Mouse (Mus musculus): ENCODE data around the gene Nf2. TPM values are rescaled to one million over a fixed set of nuclear protein-coding genes. Genes with fewer than 3 reads are reported as not detected.
A peak's percentile ranks its signal among the peaks of the same experiment; 100 is the strongest.

Nf2 gene
- total RNA-seq, 2 experiments from 2014 or later = 50.7 to 59.7 TPM

DNA sequence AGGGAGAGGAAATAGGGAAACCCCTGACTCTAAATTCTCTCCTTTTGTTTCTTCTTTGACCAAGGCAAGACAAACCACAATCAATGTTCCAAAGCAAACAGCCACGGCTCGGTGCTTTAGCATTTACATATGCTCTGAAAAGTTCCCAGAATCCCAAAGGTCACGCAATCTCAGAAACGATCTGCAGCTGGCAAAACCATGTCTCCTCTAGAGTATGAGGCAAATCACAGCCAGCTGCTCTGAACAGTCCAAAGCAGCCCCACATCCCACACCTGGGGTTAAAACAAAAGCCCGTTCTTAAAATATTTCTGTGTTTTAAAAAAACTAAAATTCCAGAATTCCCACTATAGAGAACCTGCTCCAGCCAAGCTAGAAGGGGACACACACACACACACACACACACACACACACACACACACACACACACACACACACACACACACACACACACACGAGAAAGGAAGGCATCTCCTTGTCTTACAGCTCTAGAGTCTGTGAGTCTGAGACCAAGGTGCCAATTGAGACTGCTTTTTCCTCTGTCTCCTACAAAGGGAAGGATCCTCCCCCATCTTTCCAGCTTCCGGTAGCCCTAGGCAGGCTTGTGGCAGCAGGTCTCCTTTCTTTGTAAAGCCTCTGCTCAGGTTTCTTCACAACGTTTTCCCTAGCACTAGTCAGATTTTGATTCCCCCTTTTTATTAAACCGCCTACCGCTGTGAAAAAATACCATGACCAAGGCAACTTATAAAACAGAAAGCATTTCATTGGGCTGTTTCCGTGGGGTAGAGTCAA lies 12.7 kb upstream of the Nf2 start:
- Histone ChIP-seq H3K27ac (no peak overlapping the region), H3K4me3 (no peak overlapping the region)
- no peak for DNase-seq
- intact Hi-C loops (cut with DNase I) = no loop called here
- TF ChIP-seq CTCF (IDR thresholded peaks at IDR 0.05) = no peak

DNA sequence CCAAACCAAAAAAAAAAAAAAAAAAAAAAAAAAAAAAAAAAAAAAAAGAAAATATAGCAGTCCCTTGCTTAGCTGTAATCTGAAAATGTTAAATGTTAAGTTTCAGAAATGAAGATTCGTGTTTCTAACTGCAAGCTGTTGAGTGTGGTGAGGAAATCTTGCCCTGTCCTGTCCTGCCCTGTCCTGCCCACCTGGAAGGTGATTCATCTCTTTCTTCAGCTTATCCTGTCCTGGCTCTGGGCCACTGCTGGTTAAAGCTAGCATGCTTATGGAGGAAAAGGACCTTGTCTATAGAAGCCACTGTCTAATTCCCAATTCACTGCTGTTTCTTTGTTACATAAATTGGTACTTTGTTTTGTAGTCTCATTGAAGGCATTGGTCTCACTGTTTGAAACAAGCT lies 11.7 kb upstream of the Nf2 start:
- Histone ChIP-seq H3K27ac (no peak overlapping the region), H3K4me3 (no peak overlapping the region)
- intact Hi-C loops (cut with DNase I) = no loop called here
- TF ChIP-seq CTCF (IDR thresholded peaks at IDR 0.05) = no peak
- no peak for DNase-seq

DNA sequence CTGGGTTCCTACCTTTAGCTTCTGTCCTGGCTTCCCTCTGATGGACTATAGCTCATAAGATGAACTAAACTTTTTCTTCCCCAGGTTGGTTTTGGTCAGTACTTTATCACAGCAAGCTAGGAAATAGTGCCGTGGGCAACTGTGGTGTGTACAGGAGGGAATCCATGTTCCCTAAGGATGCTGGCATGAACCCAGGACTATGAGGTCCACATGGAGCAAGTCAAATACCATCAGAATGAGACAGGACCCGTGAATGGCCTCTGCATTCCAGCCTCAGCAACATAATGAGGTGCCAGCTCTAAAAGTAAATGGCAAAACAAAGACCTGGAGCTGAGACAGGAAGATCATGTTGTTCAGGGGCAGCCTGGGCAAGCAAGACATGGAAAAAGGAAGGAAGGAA lies 9.1 kb upstream of the Nf2 start:
- Histone ChIP-seq H3K4me3 (no peak overlapping the region), H3K27ac (no peak overlapping the region)
- no peak for DNase-seq
- no peak for TF ChIP-seq CTCF (IDR thresholded peaks at IDR 0.05)
- intact Hi-C loops (cut with DNase I) = no loop called here

DNA sequence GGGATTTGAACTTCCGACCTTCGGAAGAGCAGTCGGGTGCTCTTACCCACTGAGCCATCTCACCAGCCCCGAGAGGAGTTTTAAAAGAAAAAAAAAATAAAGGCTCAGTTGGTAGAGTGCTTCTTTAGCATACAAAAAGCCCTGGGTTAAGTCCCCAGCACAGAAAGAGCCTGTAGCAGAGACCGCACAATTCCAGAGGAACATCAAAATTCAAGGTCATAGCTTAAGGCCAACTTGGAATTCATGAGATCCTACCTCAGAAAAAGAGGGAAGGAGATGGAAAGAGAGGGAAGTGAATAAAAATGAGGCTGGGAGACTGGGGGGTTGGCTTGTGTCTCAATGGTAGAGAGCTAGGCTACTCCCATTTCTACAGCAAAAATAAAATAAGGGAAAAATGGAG lies 4.8 kb upstream of the Nf2 start:
- TF ChIP-seq CTCF (IDR thresholded peaks at IDR 0.05) = no peak
- Histone ChIP-seq H3K4me3 (no peak overlapping the region), H3K27ac (no peak overlapping the region)
- intact Hi-C loops (cut with DNase I) = no loop called here
- no peak for DNase-seq

DNA sequence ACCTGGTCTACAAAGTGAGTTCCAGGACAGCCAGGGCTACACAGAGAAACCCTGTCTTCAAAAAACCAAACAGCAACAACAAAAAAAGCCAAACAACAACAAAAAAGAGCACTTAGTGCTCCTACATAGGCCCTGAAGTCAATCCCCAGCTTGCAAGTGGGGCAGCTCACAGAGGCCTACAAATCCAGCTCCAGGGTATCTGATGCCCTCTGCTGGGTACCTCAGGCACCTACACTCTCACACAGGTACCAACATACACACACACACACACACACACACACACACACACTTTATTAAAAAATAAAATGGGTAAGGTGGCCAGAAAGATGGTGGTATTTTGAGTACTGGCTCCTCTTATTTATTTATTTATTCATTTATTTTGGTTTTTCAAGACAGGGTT lies 3.7 kb upstream of the Nf2 start:
- DNase-seq = no peak
- Histone ChIP-seq H3K4me3 (no peak overlapping the region), H3K27ac (no peak overlapping the region)
- intact Hi-C loops (cut with DNase I) = no loop called here
- no peak for TF ChIP-seq CTCF (IDR thresholded peaks at IDR 0.05)

DNA sequence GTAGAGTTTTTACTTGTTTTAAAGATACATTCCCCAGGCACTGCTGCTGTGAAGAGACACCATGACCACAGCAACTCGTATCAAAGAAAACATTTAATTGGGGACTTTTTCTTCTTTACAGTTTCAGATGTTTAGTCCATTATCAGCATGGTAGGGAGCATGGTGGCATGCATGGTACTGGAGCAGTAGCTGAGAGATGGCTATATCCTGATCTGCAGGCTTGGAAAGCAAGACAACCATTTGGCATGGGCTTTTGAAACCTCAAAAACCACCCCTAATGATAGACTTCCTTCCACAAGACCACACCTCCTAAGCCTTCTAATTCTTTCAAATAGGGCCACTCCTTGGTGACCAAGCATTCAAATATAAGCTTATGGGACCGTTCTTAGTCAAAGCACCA lies 1.1 kb upstream of the Nf2 start:
- peak overlapping the region; percentile 84; the same call in 1 of the 2 replicates for H3K4me3 ChIP-seq
- DNase-seq = no peak
- no peak for TF ChIP-seq CTCF (IDR thresholded peaks at IDR 0.05)
- peak overlapping the region; percentile 95 for H3K27ac ChIP-seq
- intact Hi-C loops (cut with DNase I) = no loop called here

DNA sequence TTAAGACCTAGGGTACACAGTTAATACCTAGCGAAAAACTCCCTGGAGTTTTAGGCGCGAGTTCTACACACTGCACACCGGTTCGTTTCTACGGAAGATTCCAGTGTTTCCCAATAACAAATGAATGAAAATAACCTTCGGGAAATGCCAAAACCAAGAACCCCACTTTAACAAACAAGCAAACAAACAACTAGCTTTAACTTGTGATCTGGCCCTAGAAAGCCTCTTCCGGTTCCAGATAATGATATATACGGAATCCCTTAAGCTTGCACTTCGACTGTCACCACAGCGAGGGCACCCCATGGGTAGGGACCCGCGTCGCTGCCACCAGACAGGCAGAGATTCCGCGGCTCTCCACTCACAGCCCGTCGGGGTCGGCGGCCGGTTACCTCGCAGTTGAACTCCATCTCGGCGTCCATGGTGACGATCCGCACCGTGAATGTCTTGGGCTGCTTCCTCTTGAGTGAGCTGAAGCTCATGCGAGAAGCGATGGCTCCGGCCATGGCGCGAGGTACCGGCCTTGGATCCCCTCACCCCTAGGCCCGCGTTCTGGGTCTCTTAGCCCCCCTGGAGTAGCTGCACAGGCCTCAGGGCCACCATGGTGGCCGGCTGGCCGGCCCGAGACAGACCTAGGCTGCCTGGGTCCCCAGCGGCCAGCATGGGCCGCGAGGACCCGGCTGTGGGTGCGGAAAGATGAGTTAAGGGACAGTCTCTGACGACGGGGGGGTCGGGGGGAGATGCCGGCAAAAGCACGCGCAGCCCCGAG lies 670 bp downstream of the Nf2 start:
- peak; percentile 54 for DNase-seq
- intact Hi-C loops (cut with DNase I) = loop anchor here (10.0 kb wide), 1 partner anchor 754 kb away; the partner anchor contains the start of gene Mtfp1
- no peak for TF ChIP-seq CTCF (IDR thresholded peaks at IDR 0.05)
- Histone ChIP-seq H3K27ac (peak overlapping the region; percentile 95), H3K4me3 (peak overlapping the region; percentile 84)

DNA sequence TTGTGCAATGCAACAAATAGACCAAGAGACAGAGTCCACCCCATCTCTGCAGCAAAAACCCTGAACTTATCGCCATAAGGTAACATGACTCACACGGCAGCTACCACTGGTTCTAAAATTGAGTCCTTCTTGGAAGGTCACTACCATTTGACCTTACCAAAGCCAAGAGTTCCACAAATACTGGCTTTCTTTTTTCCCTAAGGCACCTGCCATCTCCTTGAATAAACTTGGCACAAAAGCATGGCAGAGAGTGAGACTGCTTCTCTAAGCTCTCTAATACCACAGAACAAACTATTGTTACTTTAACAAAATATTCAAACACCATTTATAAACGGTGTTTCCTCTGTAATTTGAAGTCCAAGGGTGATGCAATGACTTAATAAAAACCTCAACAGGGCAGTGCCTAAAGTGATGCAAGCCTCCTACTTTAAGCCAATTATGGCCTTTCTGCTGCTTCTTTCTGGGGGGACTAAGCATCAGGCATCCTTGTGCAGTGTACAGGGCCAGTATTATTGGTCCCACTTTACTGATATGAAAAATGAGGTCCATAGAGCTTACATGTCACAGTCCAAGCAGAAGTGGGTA lies 8.3 kb downstream of the Nf2 start:
- intact Hi-C loops (cut with DNase I) = loop anchor here (10.0 kb wide), 1 partner anchor 746 kb away; the partner anchor contains the start of gene Mtfp1

DNA sequence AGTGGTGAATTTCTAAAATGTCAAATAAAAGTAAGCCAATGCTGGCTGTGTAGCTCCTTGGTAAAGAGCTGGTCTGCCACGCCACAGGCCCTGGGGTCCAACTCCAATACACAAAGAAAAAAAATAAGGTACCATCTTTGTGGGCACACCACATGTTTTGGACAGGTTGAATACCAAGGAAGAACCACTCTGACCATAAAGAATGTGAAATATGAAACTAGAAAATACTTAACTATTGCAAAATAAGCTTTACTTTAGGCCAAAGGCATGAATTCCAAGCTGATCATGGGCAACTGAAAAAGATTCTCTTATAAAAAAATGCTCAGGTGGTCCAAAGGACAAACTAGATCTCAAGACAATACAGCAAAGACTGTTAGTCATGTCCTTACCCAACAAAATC lies 11.1 kb downstream of the Nf2 start:
- DNase-seq = no peak
- H3K4me3 ChIP-seq = no peak overlapping the region
- intact Hi-C loops (cut with DNase I) = loop anchor here (5.0 kb wide), 1 partner anchor 401 kb away; no protein-coding TSS in a partner anchor
- H3K27ac ChIP-seq = no peak overlapping the region
- TF ChIP-seq CTCF (IDR thresholded peaks at IDR 0.05) = no peak

More for the DNA sequence above, 8.3 kb downstream of the Nf2 start:
- no peak for DNase-seq
- no peak overlapping the region; the same call in 1 of the 2 replicates for H3K27ac ChIP-seq
- no peak for TF ChIP-seq CTCF (IDR thresholded peaks at IDR 0.05)
- no peak overlapping the region for H3K4me3 ChIP-seq

DNA sequence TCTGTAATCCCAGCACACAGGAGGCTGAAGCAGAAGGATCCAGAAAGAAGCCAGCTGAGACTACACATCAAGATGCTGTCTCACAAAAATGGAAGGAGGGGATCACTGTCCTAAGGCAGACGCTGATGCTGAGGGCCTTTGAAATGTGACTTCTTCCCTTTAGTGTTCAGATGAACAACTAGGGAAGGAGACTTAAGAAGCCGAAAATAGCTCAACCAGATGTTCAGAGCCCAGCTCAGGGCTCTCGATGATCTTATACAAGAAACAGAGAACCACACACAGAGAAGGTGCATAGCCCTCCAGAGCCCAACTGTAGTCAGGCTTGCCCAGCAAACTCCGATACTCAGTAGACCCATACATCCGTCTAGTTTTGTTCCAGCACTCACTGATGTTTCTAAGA lies 12.0 kb downstream of the Nf2 start:
- intact Hi-C loops (cut with DNase I) = loop anchor here (5.0 kb wide), 1 partner anchor 400 kb away; no protein-coding TSS in a partner anchor
- Histone ChIP-seq H3K4me3 (no peak overlapping the region), H3K27ac (no peak overlapping the region)
- DNase-seq = no peak
- TF ChIP-seq CTCF (IDR thresholded peaks at IDR 0.05) = no peak

DNA sequence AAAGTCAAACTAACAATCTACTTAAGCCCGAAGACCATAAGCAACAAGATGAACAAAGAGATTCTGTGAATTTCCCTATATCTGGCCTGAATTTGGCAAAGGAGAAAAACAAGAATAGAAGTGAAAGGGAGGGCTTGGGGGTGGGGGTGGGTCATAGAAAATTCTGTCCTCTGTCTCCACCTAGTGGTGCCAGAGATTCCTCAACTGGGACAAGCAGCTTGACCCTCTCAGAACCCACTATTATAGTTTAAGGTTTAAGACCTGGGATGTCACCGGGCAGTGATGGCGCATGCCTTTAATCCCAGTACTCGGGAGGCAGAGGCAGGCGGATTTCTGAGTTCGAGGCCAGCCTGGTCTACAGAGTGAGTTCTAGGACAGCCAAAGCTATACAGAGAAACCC lies 12.6 kb downstream of the Nf2 start:
- intact Hi-C loops (cut with DNase I) = loop anchor here (5.0 kb wide), 1 partner anchor 399 kb away; no protein-coding TSS in a partner anchor
- no peak overlapping the region for H3K27ac ChIP-seq
- peak; percentile 41 for DNase-seq
- peak; percentile 88 for TF ChIP-seq CTCF (IDR thresholded peaks at IDR 0.05)
- no peak overlapping the region for H3K4me3 ChIP-seq

DNA sequence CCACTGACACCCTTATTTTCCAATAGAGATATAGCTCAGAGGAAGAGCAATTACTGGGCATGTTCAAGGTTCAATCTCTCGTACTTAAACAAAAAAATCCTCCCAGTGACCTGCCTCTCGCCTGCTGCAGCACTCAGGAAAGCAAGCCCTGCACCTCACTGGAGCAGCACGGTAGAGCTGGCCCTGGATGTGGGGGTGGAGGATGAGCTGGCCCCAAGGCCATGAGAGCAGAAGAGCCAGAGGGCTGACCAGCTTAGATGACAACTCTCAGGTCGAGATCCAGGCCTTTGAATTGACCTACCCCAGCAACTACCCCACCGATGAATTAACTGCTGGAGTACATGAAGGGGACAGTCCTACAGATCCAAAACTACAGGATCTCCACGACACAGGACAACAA lies 13.9 kb downstream of the Nf2 start:
- intact Hi-C loops (cut with DNase I) = loop anchor here (5.0 kb wide), 1 partner anchor 398 kb away; no protein-coding TSS in a partner anchor
- Histone ChIP-seq H3K4me3 (no peak overlapping the region), H3K27ac (no peak overlapping the region)
- TF ChIP-seq CTCF (IDR thresholded peaks at IDR 0.05) = no peak
- DNase-seq = no peak
